Mouse (Mus musculus) gastrocnemius, adult 2 months (tissue): ENCODE results near the gene Pitpna. TPM values are rescaled to one million over a fixed set of nuclear protein-coding genes. Genes with fewer than 3 reads are reported as not detected.

ENCODE experiments used
- DNase-seq: peaks from one replicate; pipeline ENCODE4 v3.0.0; 2022
- H3K27ac ChIP-seq: fragments of 200-600 bp; 2 replicates; pipeline ENCODE4 v1.8.1; 2022; ENCODE audit warnings: mild to moderate bottlenecking
- H3K4me3 ChIP-seq: fragments of 200-600 bp; 2 replicates; pipeline ENCODE4 v1.8.1; 2022; ENCODE audit warnings: mild to moderate bottlenecking, moderate library complexity
- CTCF ChIP-seq: fragments of 200-600 bp; IDR thresholded peaks from 2 replicates; pipeline ENCODE4 v1.8.1; 2022; ENCODE audit warnings: antibody characterized with exemption, mild to moderate bottlenecking, moderate library complexity
- intact Hi-C: fragments of 180-260 bp; cut with DNase I; formaldehyde crosslinking; loops from one replicate; pipeline ENCODE4 v1.15.1; 2025
- microRNA-seq: library from miRNA; unstranded; fragments of <30 nt; microRNA quantifications from one replicate; pipeline ENCODE4 v1.2.0, GENCODE M21; 2021
- total RNA-seq, 2 experiments: library from RNA; stranded (reverse); gene quantifications; 2 replicates each; pipeline ENCODE4 v1.2.3; 2021

Pitpna gene
- total RNA-seq, 2 experiments from 2014 or later, result 151 to 206 TPM

DNA sequence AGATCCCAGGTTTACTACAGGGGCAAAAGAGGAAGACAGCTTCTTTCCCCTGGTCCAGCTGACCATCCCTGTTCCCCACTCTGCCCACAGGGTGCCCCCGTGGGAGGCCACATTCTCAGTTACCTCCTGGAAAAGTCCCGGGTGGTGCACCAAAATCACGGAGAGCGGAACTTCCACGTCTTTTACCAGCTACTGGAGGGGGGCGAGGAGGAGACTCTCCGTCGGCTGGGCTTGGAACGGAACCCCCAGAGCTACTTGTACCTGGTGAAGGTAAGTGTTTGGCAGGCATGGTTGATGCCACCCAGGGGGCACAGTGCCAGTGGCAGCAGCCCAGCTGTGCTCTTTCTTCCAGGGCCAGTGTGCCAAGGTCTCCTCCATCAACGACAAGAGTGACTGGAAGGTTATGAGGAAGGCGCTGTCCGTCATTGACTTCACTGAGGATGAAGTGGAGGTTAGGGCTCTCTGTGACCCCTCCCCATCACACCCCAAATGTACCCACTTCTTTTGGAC, 72.2 kb downstream of the Pitpna start:
- Histone ChIP-seq H3K4me3 (no peak overlapping the region), H3K27ac (no peak overlapping the region)
- TF ChIP-seq CTCF, result no peak
- intact Hi-C loops, result no loop called here
- DNase-seq, result no peak

DNA sequence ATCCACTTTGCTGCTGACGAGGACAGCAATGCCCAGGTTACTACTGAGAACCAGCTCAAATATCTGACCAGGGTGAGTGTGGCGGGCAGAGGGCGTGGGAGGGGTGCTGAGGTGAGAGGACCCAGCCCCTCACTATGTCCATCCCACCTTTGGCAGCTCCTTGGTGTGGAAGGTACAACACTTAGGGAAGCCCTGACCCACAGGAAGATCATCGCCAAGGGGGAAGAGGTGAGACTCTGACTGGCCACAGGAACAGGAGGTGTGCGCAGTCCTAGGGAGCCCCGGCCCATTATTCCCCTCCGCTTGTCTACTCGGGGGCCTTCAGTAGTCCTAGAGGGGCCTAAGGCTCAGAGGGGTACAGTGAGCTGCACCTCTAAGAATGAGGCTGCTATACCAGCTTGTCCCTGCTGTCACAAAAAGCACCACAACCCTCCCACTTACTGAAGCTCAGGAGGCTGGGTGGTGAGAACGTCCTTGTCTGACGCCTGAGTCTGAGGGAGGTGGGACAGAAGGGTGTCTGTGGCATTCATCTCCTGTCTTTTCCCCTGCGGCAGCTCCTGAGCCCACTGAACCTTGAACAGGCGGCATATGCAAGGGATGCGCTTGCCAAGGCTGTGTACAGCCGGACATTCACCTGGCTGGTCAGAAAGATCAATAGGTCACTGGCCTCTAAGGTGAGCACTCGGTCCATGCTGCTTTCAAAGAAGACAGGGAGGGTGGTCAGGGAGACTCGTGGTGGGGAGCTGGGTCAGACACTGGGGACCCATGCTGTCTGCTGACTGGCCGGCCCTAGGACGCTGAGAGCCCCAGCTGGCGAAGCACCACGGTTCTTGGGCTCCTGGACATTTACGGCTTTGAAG, 73.3 kb downstream of the Pitpna start:
- H3K27ac ChIP-seq, result no peak overlapping the region
- intact Hi-C loops, result no loop called here
- no peak for TF ChIP-seq CTCF
- no peak overlapping the region for H3K4me3 ChIP-seq
- DNase-seq, result no peak

DNA sequence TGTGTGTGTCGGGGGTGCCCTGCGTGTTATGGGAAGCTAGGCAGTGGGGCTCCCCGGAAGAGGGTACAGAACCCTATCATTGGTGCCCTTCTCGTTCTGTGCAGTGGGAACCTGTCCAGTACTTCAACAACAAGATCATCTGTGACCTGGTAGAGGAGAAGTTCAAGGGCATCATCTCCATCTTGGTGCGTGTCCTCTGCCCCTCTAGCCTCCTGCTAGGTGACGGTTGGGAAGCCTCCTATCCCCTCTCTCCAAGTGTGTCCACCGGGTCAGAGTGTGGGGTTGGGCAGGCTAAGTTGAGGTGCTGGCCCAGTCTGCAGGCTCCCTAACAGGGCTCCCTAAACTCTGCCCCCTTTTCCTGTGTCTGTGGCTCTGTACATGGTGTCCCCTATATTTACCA, 74.2 kb downstream of the Pitpna start:
- TF ChIP-seq CTCF, result no peak
- intact Hi-C loops, result no loop called here
- no peak overlapping the region for H3K4me3 ChIP-seq
- DNase-seq, result no peak
- no peak overlapping the region for H3K27ac ChIP-seq

- no peak for DNase-seq
- Histone ChIP-seq H3K4me3 (no peak overlapping the region), H3K27ac (no peak overlapping the region)
- TF ChIP-seq CTCF, result no peak
- intact Hi-C loops, result no loop called here
Measured at GRCm38 (mm10) chr11:75666296-75666695, 78.4 kb downstream of the Pitpna start.

DNA sequence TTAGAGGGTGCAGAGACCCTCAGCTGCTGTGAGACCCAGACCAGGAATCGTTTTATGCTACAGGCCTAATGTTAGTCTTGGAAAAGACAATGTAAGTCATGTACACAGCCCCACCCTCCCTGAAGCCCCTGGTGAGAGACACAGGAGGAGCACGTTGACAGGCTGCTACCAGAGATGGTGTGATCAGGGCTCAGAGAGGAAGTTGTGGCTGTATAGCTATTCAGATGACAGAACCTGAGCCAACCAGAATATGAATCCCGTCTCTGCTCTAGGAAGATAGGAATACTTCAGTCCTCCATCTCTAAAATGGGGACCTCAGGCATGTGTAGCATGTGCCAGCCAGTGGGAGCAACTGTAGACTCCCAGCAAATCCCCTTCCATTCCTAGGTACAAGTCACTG, 80.7 kb downstream of the Pitpna start:
- no peak for TF ChIP-seq CTCF
- intact Hi-C loops, result no loop called here
- Histone ChIP-seq H3K4me3 (no peak overlapping the region), H3K27ac (no peak overlapping the region)
- DNase-seq, result no peak

GRCm38 (mm10) chr11:75669176-75669852, 81.4 kb downstream of the Pitpna start:
- intact Hi-C loops, result no loop called here
- no peak for DNase-seq
- Histone ChIP-seq H3K4me3 (no peak overlapping the region), H3K27ac (no peak overlapping the region)
- no peak for TF ChIP-seq CTCF

DNA sequence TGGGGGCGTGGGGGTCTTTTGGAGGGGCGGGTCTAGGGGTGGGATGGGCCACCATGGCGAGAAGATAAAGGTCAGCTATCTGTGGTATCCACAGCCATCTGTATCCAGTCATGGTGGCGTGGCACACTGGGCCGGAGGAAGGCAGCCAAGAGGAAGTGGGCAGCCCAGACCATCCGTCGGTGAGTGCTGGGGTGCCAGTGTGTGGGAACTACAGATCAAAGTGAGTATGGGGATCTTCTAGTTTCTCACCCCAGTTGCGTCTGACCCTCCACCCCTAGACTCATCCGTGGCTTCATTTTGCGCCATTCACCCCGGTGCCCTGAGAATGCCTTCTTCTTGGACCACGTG, 81.9 kb downstream of the Pitpna start:
- intact Hi-C loops, result no loop called here
- Histone ChIP-seq H3K4me3 (no peak overlapping the region), H3K27ac (no peak overlapping the region)
- TF ChIP-seq CTCF, result no peak
- DNase-seq, result no peak

DNA sequence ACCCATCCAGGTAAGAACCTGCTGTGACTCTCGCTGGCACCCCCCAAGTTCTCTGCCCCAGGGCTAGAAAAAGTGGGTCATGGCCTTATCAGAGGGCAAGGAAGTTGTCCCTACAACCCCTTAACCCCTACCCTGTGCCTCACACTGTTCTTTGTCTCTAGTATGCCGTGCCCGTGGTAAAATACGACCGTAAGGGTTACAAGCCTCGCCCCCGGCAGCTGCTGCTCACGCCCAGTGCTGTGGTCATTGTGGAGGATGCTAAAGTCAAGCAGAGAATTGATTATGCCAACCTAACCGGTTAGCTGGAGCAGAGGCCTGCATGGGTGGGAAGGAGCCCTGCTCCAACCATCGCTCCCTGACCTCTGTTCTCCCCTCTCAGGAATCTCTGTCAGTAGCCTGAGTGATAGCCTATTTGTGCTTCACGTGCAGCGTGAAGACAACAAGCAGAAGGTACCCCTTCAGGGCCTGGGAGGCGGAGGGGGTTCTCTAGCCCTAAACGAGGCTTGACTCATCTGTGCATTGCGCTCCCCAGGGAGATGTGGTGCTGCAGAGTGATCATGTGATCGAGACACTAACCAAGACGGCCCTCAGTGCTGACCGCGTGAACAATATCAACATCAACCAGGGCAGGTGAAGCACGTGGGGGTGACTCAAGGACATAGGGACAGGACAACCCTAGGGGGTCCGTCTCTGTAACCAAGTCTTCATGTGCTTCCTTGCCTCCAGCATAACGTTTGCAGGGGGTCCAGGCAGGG, 83.7 kb downstream of the Pitpna start:
- H3K4me3 ChIP-seq, result no peak overlapping the region
- no peak for DNase-seq
- no peak overlapping the region for H3K27ac ChIP-seq
- intact Hi-C loops, result no loop called here
- TF ChIP-seq CTCF, result no peak

DNA sequence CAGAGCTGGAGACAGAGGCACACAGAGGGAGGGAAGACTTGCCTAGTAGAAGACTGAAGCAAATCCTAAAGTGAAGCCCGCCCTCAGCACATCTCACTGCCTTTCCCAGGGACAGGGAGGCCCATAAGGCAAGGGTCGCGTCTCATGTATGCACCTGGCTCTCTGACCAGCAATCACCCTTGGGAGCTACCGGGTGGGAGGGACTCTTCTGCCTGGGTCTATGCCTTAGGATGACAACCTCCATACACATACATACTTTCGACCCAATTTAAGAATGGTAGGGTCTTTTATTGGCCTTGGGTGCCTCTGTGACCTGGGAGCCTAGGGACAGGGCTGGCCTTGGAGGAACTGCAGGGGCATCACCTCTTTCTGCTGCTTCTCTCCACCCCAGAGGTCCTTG, 85.5 kb downstream of the Pitpna start:
- TF ChIP-seq CTCF, result no peak
- DNase-seq, result no peak
- intact Hi-C loops, result no loop called here
- no peak overlapping the region for H3K4me3 ChIP-seq
- H3K27ac ChIP-seq, result no peak overlapping the region

GRCm38 (mm10) chr11:75674875-75675274, 87.0 kb downstream of the Pitpna start:
- no peak overlapping the region for H3K4me3 ChIP-seq
- H3K27ac ChIP-seq, result no peak overlapping the region
- intact Hi-C loops, result no loop called here
- no peak for TF ChIP-seq CTCF
- DNase-seq, result no peak

GRCm38 (mm10) chr11:75677881-75678746, 90.2 kb downstream of the Pitpna start:
- intact Hi-C loops, result loop anchor here (2.0 kb wide), 1 partner anchor 21 kb away; no protein-coding TSS in a partner anchor
- DNase-seq, result no peak
- Histone ChIP-seq H3K27ac (peak overlapping the region; percentile 99), H3K4me3 (peak overlapping the region; percentile 100)
- no peak for TF ChIP-seq CTCF

Small RNA genes lying within 50 kb of the gene (microRNA-seq; reads per million reads assigned to microRNA genes)
- gene Mir3971, result not detected

Other genes starting within 250 kb of the Pitpna start
- gene Rpa1, start 239.8 kb upstream of the Pitpna start, total RNA-seq, result 10 to 100 TPM; 60.4 to 62.5 TPM
- gene Smyd4, start 239.7 kb upstream of the Pitpna start, total RNA-seq, result 1 to 10 TPM; 4.0 to 4.3 TPM
- 100 to 1,000 TPM in 1 of 2 experiments, 10 to 100 TPM in 1; 55.5 to 168 TPM for gene Serpinf1, start 165.4 kb upstream of the Pitpna start, total RNA-seq
- gene Serpinf2, start 148.5 kb upstream of the Pitpna start, total RNA-seq, result not detected
- 1 to 10 TPM; 4.9 to 6.4 TPM for gene Wdr81, start 133.4 kb upstream of the Pitpna start, total RNA-seq
- gene Tlcd2, start 126.4 kb upstream of the Pitpna start, total RNA-seq, result 1 to 10 TPM; 2.6 to 3.1 TPM
- 10 to 100 TPM; 69.3 to 76.7 TPM for gene Prpf8, start 101.3 kb upstream of the Pitpna start, total RNA-seq
- 10 to 100 TPM; 33.4 to 41.9 TPM for gene Rilp, start 78.0 kb upstream of the Pitpna start, total RNA-seq
- 1 to 10 TPM; 2.4 to 5.7 TPM for gene Scarf1, start 74.6 kb upstream of the Pitpna start, total RNA-seq
- gene Slc43a2, start 56.4 kb upstream of the Pitpna start, total RNA-seq, result 10 to 100 TPM; 19.0 to 41.6 TPM
- gene Inpp5k, start 42.9 kb downstream of the Pitpna start, total RNA-seq, result 10 to 100 TPM; 25.9 to 27.4 TPM
- gene Myo1c, start 62.4 kb downstream of the Pitpna start, total RNA-seq, result 10 to 100 TPM; 34.1 to 43.9 TPM
- 10 to 100 TPM; 53.4 to 64.3 TPM for gene Crk, start 91.2 kb downstream of the Pitpna start, total RNA-seq
- gene Ywhae, start 144.8 kb downstream of the Pitpna start, total RNA-seq, result 100 to 1,000 TPM; 545 to 577 TPM
- 1 to 10 TPM; 1.0 to 1.4 TPM for gene Doc2b, start 208.0 kb downstream of the Pitpna start, total RNA-seq